Mouse (Mus musculus): ENCODE measurements around the gene Cd300lf.

Cd300lf gene

GRCm38 (mm10) chr11:115077436-115077835, 56.4 kb downstream of the Cd300lf start:
- DNase-seq (ENCODE audit: low spot score in 2 of 2), result no peak

DNA sequence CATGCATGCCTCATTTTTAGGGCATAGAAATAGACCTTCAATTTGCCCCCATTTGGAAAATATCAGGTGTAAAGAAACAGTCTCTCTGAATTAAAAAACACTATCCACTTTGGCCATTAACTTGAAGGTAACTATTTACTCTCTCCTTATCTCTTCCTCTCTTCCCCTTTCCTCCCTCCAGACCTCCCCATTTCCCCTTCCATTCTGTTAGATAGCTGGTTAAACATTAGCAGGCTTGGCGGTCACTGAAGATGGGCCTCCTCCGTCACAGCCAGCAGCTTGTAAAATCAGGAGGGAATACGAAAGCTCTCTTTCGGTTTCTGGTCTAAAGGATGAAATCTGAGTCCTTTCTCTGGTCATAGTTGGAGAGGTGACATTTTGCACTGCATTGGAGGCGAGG, 57.9 kb downstream of the Cd300lf start:
- DNase-seq (ENCODE audit: low spot score in 2 of 2), result no peak

DNA sequence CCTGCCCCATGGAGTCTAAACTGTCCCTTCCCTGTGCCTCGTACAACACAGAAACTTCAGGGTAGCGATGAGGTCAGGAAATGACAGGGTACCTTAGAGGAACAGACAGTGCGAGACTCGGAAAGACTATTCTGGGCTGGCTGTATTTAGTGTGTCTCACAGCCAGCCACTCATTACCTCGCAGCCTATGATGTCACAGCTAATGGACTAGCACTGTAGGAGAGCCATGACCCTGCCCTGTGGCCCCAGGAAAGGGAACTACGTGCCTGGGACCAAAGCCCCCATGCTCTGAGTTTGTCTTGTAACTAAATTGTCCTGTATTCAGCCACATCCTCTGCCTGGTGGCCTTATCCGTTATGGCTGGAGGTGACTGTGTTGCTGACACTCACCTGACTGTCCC, 58.4 kb downstream of the Cd300lf start:
- no peak for DNase-seq (ENCODE audit: low spot score in 2 of 2)

DNA sequence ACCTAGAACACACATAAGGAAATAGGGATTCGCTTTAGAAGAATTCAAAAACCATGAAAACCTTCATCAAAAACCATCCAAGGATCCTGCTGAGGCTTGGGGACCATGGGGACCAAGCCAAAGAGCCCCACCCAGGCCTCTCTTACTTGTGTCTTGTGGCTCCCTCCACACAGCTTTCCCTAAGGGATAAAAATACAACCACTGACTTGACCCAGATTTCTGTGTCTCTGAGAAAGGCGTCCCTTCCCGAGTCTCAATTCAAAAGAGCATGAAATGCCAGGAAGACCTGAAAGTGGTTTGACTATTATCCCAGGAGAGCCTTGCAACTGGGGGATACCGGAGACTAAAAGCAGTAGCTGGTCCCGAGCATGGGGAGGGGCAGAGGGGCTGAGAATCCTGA, 60.8 kb downstream of the Cd300lf start:
- DNase-seq (ENCODE audit: low spot score in 2 of 2), result no peak

DNA sequence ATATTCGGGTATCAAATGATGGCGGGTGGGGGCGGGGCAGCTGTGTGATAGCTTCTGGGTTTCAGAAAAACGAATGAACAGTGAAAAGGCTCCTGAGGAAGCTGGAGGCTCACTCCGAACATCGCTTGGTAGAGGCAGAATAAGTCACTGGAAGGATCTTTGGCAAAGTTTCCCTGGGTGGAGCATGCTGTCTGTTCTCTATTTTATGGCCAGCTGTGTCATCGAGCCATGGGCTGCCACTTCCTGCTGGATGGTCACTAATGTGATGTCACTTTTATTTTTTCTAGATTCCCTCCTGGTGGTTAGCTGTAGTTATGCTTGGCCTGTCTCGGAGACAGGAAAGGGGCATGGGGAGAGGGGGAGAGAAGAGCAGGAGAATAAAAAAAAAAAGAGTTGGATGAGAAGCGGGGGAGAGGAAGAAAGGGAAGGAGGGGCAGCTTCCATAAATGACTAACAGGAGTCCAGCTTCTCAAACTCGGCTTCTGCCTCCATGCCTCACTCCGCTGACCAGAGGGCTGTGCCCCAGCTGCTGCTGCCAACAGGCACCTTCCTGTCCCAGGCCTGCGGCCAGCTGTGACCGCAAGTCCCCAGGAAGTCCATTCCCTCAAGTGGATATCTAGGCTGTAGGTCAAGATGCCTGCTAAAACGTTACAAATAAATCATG, 62.0 kb downstream of the Cd300lf start:
- no peak for DNase-seq (ENCODE audit: low spot score in 2 of 2)

DNA sequence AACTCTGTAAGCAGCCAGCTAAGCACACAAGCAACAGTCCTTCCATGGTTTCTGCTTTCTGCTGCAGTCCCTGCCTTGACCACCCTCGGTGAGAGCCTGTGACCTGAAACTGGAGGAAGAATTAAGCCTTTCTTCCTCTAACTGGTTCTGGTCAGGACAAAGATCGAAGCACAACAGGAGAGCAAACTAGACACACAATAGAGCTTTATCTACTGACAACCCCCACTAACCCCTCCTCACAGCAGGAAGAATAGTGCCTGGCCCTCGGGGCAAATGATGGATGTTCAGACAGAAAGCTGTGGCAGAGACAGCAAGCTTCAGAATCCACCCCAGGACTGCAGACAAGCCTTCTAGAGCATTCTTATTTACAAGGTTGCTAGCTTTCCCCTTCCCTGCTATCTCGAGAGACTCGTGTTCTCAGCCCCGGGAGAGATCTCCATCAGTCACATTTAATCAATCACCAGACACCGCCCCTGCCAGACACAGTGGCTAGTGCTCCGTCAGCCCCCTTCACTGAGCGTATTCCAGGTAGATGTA, 62.7 kb downstream of the Cd300lf start:
- no peak for DNase-seq (ENCODE audit: low spot score in 2 of 2)

GRCm38 (mm10) chr11:115066768-115067167, 67.0 kb downstream of the Cd300lf start:
- no peak for DNase-seq (ENCODE audit: low spot score in 2 of 2)
